Mouse (Mus musculus): ENCODE measurements around the gene Krtap3-3.

DNA sequence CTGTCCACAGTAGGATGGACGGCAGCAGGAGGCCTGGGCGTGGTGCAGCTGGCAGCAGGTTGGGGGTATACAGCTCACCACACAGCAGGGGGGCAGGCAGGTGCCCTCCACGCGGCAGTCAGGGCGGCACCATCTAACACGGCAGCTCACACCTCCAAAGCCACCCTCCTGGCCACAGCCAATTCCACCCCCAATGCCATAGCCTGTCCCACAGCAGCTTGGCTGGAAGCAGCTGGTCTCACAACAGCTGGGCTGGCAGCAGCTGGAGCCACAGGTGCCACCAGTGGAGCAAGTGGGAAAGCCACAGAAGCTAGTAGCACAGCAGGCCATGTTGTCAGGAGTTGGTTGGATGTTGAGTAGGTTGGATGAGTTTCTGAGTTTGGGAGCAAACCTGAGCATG lies 30.0 kb upstream of the Krtap3-3 start, which contains the start of gene Krtap1-5:
- TF ChIP-seq CTCF (IDR thresholded peaks at IDR 0.05) (no peak), POLR2A (IDR thresholded peaks at IDR 0.05; ENCODE audit: insufficient read depth, low read depth, low read length) (no peak), EP300 (IDR thresholded peaks at IDR 0.05; ENCODE audit: insufficient read depth, low read depth, low read length) (no peak)

Measured in heart, adult 2 months (tissue).